Mouse (Mus musculus) cortical plate, adult 2 months (tissue): ENCODE measurements around the gene Pga5. TPM values are rescaled to one million over a fixed set of nuclear protein-coding genes. Genes with fewer than 3 reads are reported as not detected.

Experiments
- H3K27ac ChIP-seq: fragments of 200-500 bp; 2 replicates; pipeline ENCODE4 v1.5.1; 2012; ENCODE audit warnings: low read length, control low read depth, inconsistent platforms; ENCODE audit not compliant: insufficient read depth
- H3K4me1 ChIP-seq: fragments of 200-500 bp; 2 replicates; pipeline ENCODE4 v1.6.1; 2011; ENCODE audit warnings: low read length; ENCODE audit not compliant: control insufficient read depth, insufficient read depth
- H3K4me3 ChIP-seq: fragments of 200-500 bp; 2 replicates; pipeline ENCODE4 v1.5.1; 2011; ENCODE audit warnings: mild to moderate bottlenecking, low read length, control low read depth; ENCODE audit not compliant: insufficient read depth
- CTCF ChIP-seq: fragments of 200-500 bp; IDR thresholded peaks from 2 replicates; pipeline ENCODE4 v1.5.1; 2011; ENCODE audit warnings: mild to moderate bottlenecking, control low read depth, low read length; ENCODE audit not compliant: insufficient read depth; ENCODE audit errors: extremely low read depth
- POLR2A ChIP-seq: fragments of 200-500 bp; IDR thresholded peaks from 2 replicates; pipeline ENCODE4 v1.6.1; 2011; ENCODE audit warnings: mild to moderate bottlenecking, low read length, control low read depth; ENCODE audit not compliant: insufficient read depth; ENCODE audit errors: extremely low read depth
- polyA plus RNA-seq: library from polyadenylated mRNA; depleted of rRNA; stranded (reverse); fragments of >200 nt; gene quantifications from 2 replicates; pipeline ENCODE4 v1.2.3, GENCODE M21; 2012

The Pga5 gene
- polyA plus RNA-seq, 1 experiment = not detected

- no peak overlapping the region for H3K27ac ChIP-seq
- H3K4me1 ChIP-seq = peaks cover 4% of the 10 kb centered on the region; the same call in 1 of the 2 replicates
- TF ChIP-seq CTCF (no peak), POLR2A (no peak)
- no peak overlapping the region for H3K4me3 ChIP-seq
Observed at GRCm38 (mm10) chr19:10707881-10708280, 30.0 kb upstream of the Pga5 start.

- peaks cover 4% of the 10 kb centered on the region; the same call in 1 of the 2 replicates for H3K4me1 ChIP-seq
- H3K4me3 ChIP-seq = no peak overlapping the region
- no peak overlapping the region for H3K27ac ChIP-seq
- TF ChIP-seq POLR2A = no peak
- TF ChIP-seq CTCF = no peak
Observed at GRCm38 (mm10) chr19:10707087-10707875, 29.4 kb upstream of the Pga5 start.

- TF ChIP-seq CTCF = no peak
- no peak for TF ChIP-seq POLR2A
Observed at GRCm38 (mm10) chr19:10703470-10703869, 25.6 kb upstream of the Pga5 start.

GRCm38 (mm10) chr19:10702125-10702524, 24.3 kb upstream of the Pga5 start:
- H3K27ac ChIP-seq = no peak overlapping the region
- H3K4me3 ChIP-seq = no peak overlapping the region
- peaks cover 9% of the 10 kb centered on the region for H3K4me1 ChIP-seq
- TF ChIP-seq CTCF (no peak), POLR2A (no peak)

More at GRCm38 (mm10) chr19:10703470-10703869, 25.6 kb upstream of the Pga5 start:
- H3K4me3 ChIP-seq = no peak overlapping the region
- no peak overlapping the region for H3K27ac ChIP-seq
- H3K4me1 ChIP-seq = peaks cover 6% of the 10 kb centered on the region

GRCm38 (mm10) chr19:10701013-10701726, 23.3 kb upstream of the Pga5 start:
- TF ChIP-seq CTCF (no peak), POLR2A (no peak)
- H3K4me3 ChIP-seq = no peak overlapping the region
- H3K4me1 ChIP-seq = peaks cover 11% of the 10 kb centered on the region
- no peak overlapping the region for H3K27ac ChIP-seq

- Histone ChIP-seq H3K4me3 (no peak overlapping the region), H3K27ac (no peak overlapping the region), H3K4me1 (peaks cover 14% of the 10 kb centered on the region)
- TF ChIP-seq POLR2A = no peak
- TF ChIP-seq CTCF = no peak
Observed at GRCm38 (mm10) chr19:10699851-10700250, 22.0 kb upstream of the Pga5 start.

- Histone ChIP-seq H3K4me3 (no peak overlapping the region), H3K27ac (no peak overlapping the region), H3K4me1 (peaks cover 14% of the 10 kb centered on the region)
- no peak for TF ChIP-seq CTCF
- no peak for TF ChIP-seq POLR2A
Observed at GRCm38 (mm10) chr19:10698131-10698991, 20.5 kb upstream of the Pga5 start.

- peaks cover 12% of the 10 kb centered on the region for H3K4me1 ChIP-seq
- H3K27ac ChIP-seq = no peak overlapping the region
- H3K4me3 ChIP-seq = no peak overlapping the region
- no peak for TF ChIP-seq CTCF
- TF ChIP-seq POLR2A = no peak
Observed at GRCm38 (mm10) chr19:10695801-10696200, 17.9 kb upstream of the Pga5 start.

- no peak overlapping the region for H3K4me3 ChIP-seq
- H3K4me1 ChIP-seq = peaks cover 11% of the 10 kb centered on the region
- TF ChIP-seq CTCF (no peak), POLR2A (no peak)
- H3K27ac ChIP-seq = no peak overlapping the region
Observed at GRCm38 (mm10) chr19:10693926-10694682, 16.2 kb upstream of the Pga5 start.
